Mouse (Mus musculus) intestine, embryonic 14.5 days (tissue): ENCODE measurements at regions not wholly inside any gene's neighbourhood (a gene's known extent, or its start where the extent isn't known, plus 50 kb on each side); places are given as distances from the start of the nearest gene placed in this dataset.

Source experiments
- ATAC-seq: fragments of 200-750 bp; cut with Nextera tagmentation; replicated peaks from 2 replicates; pipeline ENCODE4 v1.8.0; 2017; ENCODE audit warnings: low read depth, moderate number of reproducible peaks, moderate TSS enrichment, moderate library complexity; ENCODE audit not compliant: low FRiP score, low TSS enrichment
- DNase-seq: peaks from one replicate; pipeline ENCODE4 v3.0.0-alpha.2; 2018; ENCODE audit warnings: low spot score
- H3K27ac ChIP-seq: fragments of 300-500 bp; sonication (generic); 2 replicates; pipeline ENCODE4 v1.5.1; 2014; ENCODE audit warnings: low read depth, mild to moderate bottlenecking, control low read depth
- H3K27me3 ChIP-seq: fragments of 300-500 bp; sonication (generic); replicated peaks from 2 replicates; pipeline ENCODE4 v1.6.1; 2014; ENCODE audit warnings: low read length, control low read depth; ENCODE audit not compliant: control insufficient read depth, insufficient read depth
- H3K36me3 ChIP-seq: fragments of 300-500 bp; sonication (generic); 2 replicates; pipeline ENCODE4 v1.6.1; 2014; ENCODE audit warnings: low read length, control low read depth; ENCODE audit not compliant: control insufficient read depth, insufficient read depth
- H3K4me1 ChIP-seq: fragments of 300-500 bp; sonication (generic); replicated peaks from 2 replicates; pipeline ENCODE4 v1.6.1; 2014; ENCODE audit warnings: low read length, control low read depth, mixed read lengths; ENCODE audit not compliant: control insufficient read depth, insufficient read depth
- H3K4me2 ChIP-seq: fragments of 300-500 bp; sonication (generic); 2 replicates; pipeline ENCODE4 v1.6.1; 2014; ENCODE audit warnings: low read length
- H3K4me3 ChIP-seq: fragments of 300-500 bp; sonication (generic); 2 replicates; pipeline ENCODE4 v1.5.1; 2014; ENCODE audit warnings: low read depth, low read length, control low read depth, mixed read lengths
- H3K9ac ChIP-seq: fragments of 300-500 bp; sonication (generic); 2 replicates; pipeline ENCODE4 v1.6.1; 2014; ENCODE audit warnings: mild to moderate bottlenecking, low read length
- H3K9me3 ChIP-seq: fragments of 300-500 bp; sonication (generic); 2 replicates; pipeline ENCODE4 v1.6.1; 2016; ENCODE audit warnings: low read length, control low read depth; ENCODE audit not compliant: control insufficient read depth
- WGBS: fragments of 180-500 bp; shearing (Covaris S2); extraction: QIAGEN DNeasy Blood & Tissue Kit; methylation state at CpG from one replicate; pipeline ENCODE4 v1.1.7; 2014; 5-methylcytosine and 5-hydroxymethylcytosine counted together

GRCm38 (mm10) chr9:33050789-33051188 lies 414.8 kb downstream of the Ets1 start:
- WGBS = 74% methylated on average over 4 of the region's 4 CpGs
- Histone ChIP-seq H3K9ac (no peak overlapping the region), H3K4me3 (no peak overlapping the region), H3K36me3 (no peaks in the 10 kb centered on the region), H3K9me3 (no peaks in the 10 kb centered on the region), H3K27ac (no peak overlapping the region), H3K27me3 (no peaks in the 10 kb centered on the region), H3K4me1 (no peaks in the 10 kb centered on the region), H3K4me2 (no peak overlapping the region)
- no peak for ATAC-seq
- no peak for DNase-seq

GRCm38 (mm10) chr9:33060636-33061264 lies 424.7 kb downstream of the Ets1 start:
- Histone ChIP-seq H3K9ac (no peak overlapping the region), H3K4me3 (no peak overlapping the region), H3K9me3 (no peaks in the 10 kb centered on the region), H3K4me2 (no peak overlapping the region), H3K27me3 (no peaks in the 10 kb centered on the region), H3K36me3 (no peaks in the 10 kb centered on the region), H3K4me1 (0 out of 2 replicates have a peak, but pooled peaks cover 3% of the 10 kb centered on the region), H3K27ac (no peak overlapping the region)
- DNase-seq = no peak
- no peak for ATAC-seq
- WGBS = 81% methylated on average over 6 of the region's 6 CpGs

DNA sequence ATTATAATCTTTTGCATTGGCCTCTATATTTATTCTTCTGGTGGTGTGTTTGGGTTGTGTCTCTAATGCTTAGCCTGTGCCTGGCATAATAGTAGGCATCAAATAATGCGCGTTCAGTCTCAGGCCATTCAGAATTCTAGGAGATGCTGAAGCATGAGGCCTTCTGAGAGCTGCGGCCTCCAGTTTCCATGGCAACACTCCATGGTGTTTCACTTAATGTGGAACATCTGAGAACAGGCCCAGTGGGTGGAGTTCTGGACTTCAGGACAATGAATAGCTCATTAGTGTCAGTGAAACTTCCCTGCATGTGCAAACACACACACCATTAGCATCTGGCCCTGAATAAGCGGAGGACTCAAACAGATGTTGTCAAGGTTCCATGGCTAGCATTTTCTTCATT lies 426.5 kb downstream of the Ets1 start:
- H3K36me3 ChIP-seq = no peaks in the 10 kb centered on the region
- H3K4me2 ChIP-seq = no peak overlapping the region
- no peak overlapping the region for H3K4me3 ChIP-seq
- 63% methylated on average over 4 of the region's 4 CpGs for WGBS
- no peak for DNase-seq
- H3K9me3 ChIP-seq = no peaks in the 10 kb centered on the region
- no peak overlapping the region for H3K9ac ChIP-seq
- H3K4me1 ChIP-seq = 0 out of 2 replicates have a peak, but pooled peaks cover 3% of the 10 kb centered on the region
- ATAC-seq = no peak
- no peak overlapping the region for H3K27ac ChIP-seq
- H3K27me3 ChIP-seq = no peaks in the 10 kb centered on the region

GRCm38 (mm10) chr9:33065331-33065730 lies 429.3 kb downstream of the Ets1 start:
- DNase-seq (no peak), ATAC-seq (no peak)
- H3K4me3 ChIP-seq = no peak overlapping the region
- H3K4me2 ChIP-seq = no peak overlapping the region
- H3K9ac ChIP-seq = no peak overlapping the region
- WGBS = 91% methylated on average over 3 of the region's 3 CpGs
- H3K36me3 ChIP-seq = no peaks in the 10 kb centered on the region
- no peaks in the 10 kb centered on the region for H3K27me3 ChIP-seq
- H3K4me1 ChIP-seq = 0 out of 2 replicates have a peak, but pooled peaks cover 3% of the 10 kb centered on the region
- H3K9me3 ChIP-seq = no peaks in the 10 kb centered on the region
- no peak overlapping the region for H3K27ac ChIP-seq

DNA sequence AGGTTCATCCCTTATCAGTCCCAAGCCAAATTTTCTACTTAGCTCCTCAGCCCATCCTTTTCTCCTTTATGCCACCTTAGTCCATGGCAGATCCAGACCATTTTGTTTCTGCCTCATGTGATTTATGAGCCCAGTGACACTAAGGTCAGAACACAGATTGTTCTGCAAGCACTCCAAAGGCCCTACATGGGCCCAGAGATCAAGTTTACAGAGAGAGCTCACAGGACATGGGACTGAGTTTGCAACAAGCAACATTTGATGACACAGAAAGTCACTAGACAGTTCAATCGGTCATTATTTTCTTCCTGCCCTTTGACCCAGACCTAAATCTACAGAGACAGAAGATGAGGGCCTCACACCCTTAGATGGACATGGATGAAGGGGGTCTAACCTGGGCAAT lies 431.5 kb downstream of the Ets1 start:
- Histone ChIP-seq H3K36me3 (no peaks in the 10 kb centered on the region), H3K9ac (no peak overlapping the region), H3K27me3 (no peaks in the 10 kb centered on the region), H3K4me3 (no peak overlapping the region), H3K27ac (no peak overlapping the region), H3K4me1 (0 out of 2 replicates have a peak, but pooled peaks cover 1% of the 10 kb centered on the region), H3K4me2 (no peak overlapping the region), H3K9me3 (no peaks in the 10 kb centered on the region)
- DNase-seq = no peak
- ATAC-seq = no peak
- 80% methylated on average over 1 of the region's 1 CpGs for WGBS

- no peaks in the 10 kb centered on the region for H3K4me1 ChIP-seq
- no peaks in the 10 kb centered on the region for H3K27me3 ChIP-seq
- DNase-seq (no peak), ATAC-seq (no peak)
- no peak overlapping the region for H3K9ac ChIP-seq
- no peak overlapping the region for H3K27ac ChIP-seq
- no peaks in the 10 kb centered on the region; the same call in 1 of the 2 replicates for H3K9me3 ChIP-seq
- H3K4me2 ChIP-seq = no peak overlapping the region
- no peaks in the 10 kb centered on the region for H3K36me3 ChIP-seq
- WGBS = 55% methylated on average over 3 of the region's 3 CpGs
- no peak overlapping the region for H3K4me3 ChIP-seq
Measured at GRCm38 (mm10) chr9:33070116-33070515, 434.1 kb downstream of the Ets1 start.

GRCm38 (mm10) chr9:33080271-33080670 lies 444.2 kb downstream of the Ets1 start:
- WGBS = 74% methylated on average over 3 of the region's 3 CpGs
- no peaks in the 10 kb centered on the region for H3K9me3 ChIP-seq
- peaks cover 7% of the 10 kb centered on the region; the same call in 1 of the 2 replicates for H3K4me1 ChIP-seq
- H3K9ac ChIP-seq = no peak overlapping the region
- no peaks in the 10 kb centered on the region for H3K36me3 ChIP-seq
- no peak overlapping the region; the same call in 1 of the 2 replicates for H3K27ac ChIP-seq
- ATAC-seq = no peak
- H3K27me3 ChIP-seq = no peaks in the 10 kb centered on the region
- DNase-seq = no peak
- H3K4me2 ChIP-seq = no peak overlapping the region
- H3K4me3 ChIP-seq = no peak overlapping the region

- Histone ChIP-seq H3K4me3 (no peak overlapping the region), H3K36me3 (no peaks in the 10 kb centered on the region), H3K27ac (no peak overlapping the region; the same call in 1 of the 2 replicates), H3K9me3 (no peaks in the 10 kb centered on the region), H3K9ac (no peak overlapping the region), H3K27me3 (no peaks in the 10 kb centered on the region), H3K4me2 (no peak overlapping the region), H3K4me1 (peaks cover 7% of the 10 kb centered on the region; the same call in 1 of the 2 replicates)
- WGBS = 26% methylated on average over 6 of the region's 6 CpGs
- DNase-seq = no peak
- 0 out of 2 replicates have a peak, but pooled peaks have one; percentile 58 for ATAC-seq
Measured at GRCm38 (mm10) chr9:33080774-33081173, 444.8 kb downstream of the Ets1 start.

DNA sequence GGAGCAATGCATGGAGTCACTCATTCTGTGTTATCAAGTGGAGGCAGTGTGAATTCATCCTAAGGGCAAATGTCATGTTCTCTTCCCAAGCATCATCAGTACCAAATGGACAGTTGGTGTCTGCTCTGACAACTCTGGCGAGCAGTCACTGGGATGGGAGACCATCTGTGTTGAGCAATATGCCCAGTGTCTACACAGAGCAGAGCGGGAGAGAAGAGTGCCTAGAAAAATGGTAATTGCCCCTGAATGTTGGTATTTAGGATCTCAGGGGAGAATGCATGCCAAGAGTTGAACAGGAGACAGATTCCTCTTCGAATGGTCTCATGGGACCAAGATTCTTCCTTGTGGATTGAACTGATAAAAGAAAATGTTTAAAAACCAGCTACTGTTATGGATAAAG lies 454.0 kb downstream of the Ets1 start:
- Histone ChIP-seq H3K4me1 (no peaks in the 10 kb centered on the region), H3K4me2 (no peak overlapping the region), H3K9ac (no peak overlapping the region), H3K36me3 (no peaks in the 10 kb centered on the region), H3K27ac (no peak overlapping the region), H3K27me3 (no peaks in the 10 kb centered on the region), H3K4me3 (no peak overlapping the region), H3K9me3 (no peaks in the 10 kb centered on the region)
- no peak for DNase-seq
- 73% methylated on average over 3 of the region's 3 CpGs for WGBS
- no peak for ATAC-seq
